Mouse (Mus musculus): ENCODE data around the gene Trp73. TPM values are rescaled to one million over a fixed set of nuclear protein-coding genes. Genes with fewer than 3 reads are reported as not detected.

Trp73 gene
- polyA plus RNA-seq, 1 experiment from 2014 or later: 5.2 TPM

DNA sequence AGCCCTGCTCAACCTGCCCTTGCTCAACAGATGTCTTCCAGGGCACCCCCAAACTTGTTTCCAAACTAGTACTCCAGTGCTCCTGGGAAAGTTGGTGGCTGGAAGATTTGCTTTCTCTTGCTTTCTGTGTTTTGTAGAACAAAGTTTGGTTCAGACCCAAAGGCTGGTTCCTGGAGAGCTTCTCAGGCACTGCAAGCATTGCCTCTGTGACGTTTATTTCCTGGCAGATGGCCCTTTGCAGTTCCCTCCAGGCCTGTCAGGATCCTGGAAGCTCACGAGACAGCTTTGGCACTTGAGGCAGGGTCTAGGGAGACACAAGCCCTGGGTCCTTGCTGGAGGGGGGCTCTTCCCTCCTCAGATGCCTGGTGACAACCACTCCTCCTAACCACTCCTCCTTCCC is 83.3 kb downstream of the Trp73 start:
- no peak overlapping the region for H3K4me3 ChIP-seq
- no peak overlapping the region for H3K27ac ChIP-seq
- H3K9ac ChIP-seq: no peak overlapping the region
- no peak for ATAC-seq
- no peaks in the 10 kb centered on the region for H3K9me3 ChIP-seq (replicated peaks)
- no peak overlapping the region for H3K4me2 ChIP-seq
- 61% methylated on average over 2 of the region's 2 CpGs for WGBS
- H3K36me3 ChIP-seq (ENCODE audit: poor library complexity, severe bottlenecking): no peaks in the 10 kb centered on the region
- H3K27me3 ChIP-seq: no peaks in the 10 kb centered on the region; the same call in 1 of the 2 replicates
- H3K4me1 ChIP-seq: no peaks in the 10 kb centered on the region

DNA sequence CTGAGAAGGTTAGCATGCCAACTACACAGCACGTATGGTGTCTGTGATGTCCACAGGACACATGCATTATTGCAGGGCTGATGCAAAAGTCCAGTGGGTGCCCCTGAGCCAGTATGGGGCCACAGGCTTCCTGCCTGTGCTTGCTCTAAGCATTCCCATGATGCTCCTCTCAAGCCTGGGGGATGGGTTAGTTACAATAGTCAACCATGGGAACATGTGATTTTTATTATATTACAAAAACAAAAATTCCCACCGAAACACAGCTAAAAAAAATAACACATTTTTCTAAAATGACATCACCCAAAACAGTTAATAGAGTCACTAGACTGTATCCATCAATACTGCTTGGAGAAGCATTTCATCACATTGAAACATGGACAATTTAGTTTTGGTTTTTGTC is 84.0 kb downstream of the Trp73 start:
- H3K4me3 ChIP-seq: no peak overlapping the region
- no peak for ATAC-seq
- no peaks in the 10 kb centered on the region for H3K36me3 ChIP-seq (ENCODE audit: poor library complexity, severe bottlenecking)
- no peaks in the 10 kb centered on the region; the same call in 1 of the 2 replicates for H3K27me3 ChIP-seq
- WGBS: 86% methylated on average over 2 of the region's 2 CpGs
- H3K9me3 ChIP-seq (replicated peaks): no peaks in the 10 kb centered on the region
- H3K4me1 ChIP-seq: no peaks in the 10 kb centered on the region
- H3K9ac ChIP-seq: no peak overlapping the region
- H3K4me2 ChIP-seq: no peak overlapping the region
- H3K27ac ChIP-seq: no peak overlapping the region

DNA sequence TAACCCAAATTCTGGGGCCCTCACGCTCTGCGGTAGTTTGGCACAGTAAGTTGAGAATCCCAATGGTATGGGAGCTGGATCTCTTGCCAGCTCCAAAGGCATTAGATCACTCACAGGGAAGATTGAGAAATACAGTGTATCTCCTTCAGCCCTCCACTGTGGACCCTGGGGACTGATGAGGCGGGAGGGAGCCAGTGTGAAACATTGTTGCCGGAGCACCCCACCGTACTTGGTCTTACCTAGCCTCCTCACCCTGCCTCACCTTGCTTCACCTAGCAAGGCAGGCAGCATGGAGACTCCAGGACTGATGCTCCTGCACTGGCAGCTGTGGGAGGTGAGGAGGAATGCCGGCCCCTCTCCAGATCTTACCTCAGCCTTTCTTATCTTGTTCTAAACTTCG is 84.5 kb downstream of the Trp73 start:
- Histone ChIP-seq H3K27me3 (no peaks in the 10 kb centered on the region; the same call in 1 of the 2 replicates), H3K4me2 (no peak overlapping the region), H3K4me1 (no peaks in the 10 kb centered on the region), H3K9ac (no peak overlapping the region), H3K9me3 (replicated peaks) (no peaks in the 10 kb centered on the region), H3K27ac (no peak overlapping the region), H3K4me3 (no peak overlapping the region), H3K36me3 (ENCODE audit: poor library complexity, severe bottlenecking) (no peaks in the 10 kb centered on the region)
- ATAC-seq: no peak
- 90% methylated on average over 7 of the region's 7 CpGs for WGBS

DNA sequence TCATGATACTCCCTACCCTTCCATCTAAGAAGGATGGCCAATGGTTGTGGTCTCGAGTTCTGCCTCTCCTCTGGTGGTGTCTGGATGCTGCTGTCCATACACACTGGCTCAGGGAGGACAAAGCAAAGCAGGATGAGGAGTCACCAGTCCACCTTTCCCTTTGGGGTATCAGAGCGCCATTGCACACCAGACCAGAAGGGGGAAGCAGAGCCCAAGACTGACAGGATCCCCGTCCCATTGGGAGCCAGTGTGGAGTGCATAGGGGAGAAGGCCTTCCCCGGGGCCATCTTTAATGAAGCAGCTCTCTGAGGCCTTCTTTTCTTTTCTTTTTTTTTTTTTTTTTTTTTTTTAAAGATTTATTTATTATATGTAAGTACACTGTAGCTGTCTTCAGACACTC is 86.9 kb downstream of the Trp73 start:
- H3K36me3 ChIP-seq (ENCODE audit: poor library complexity, severe bottlenecking): no peaks in the 10 kb centered on the region
- no peak overlapping the region for H3K27ac ChIP-seq
- no peak overlapping the region for H3K4me2 ChIP-seq
- no peaks in the 10 kb centered on the region; the same call in 1 of the 2 replicates for H3K27me3 ChIP-seq
- H3K9ac ChIP-seq: no peak overlapping the region
- WGBS: 52% methylated on average over 4 of the region's 4 CpGs
- no peaks in the 10 kb centered on the region for H3K9me3 ChIP-seq (replicated peaks)
- no peak overlapping the region for H3K4me3 ChIP-seq
- no peaks in the 10 kb centered on the region for H3K4me1 ChIP-seq
- no peak for ATAC-seq

DNA sequence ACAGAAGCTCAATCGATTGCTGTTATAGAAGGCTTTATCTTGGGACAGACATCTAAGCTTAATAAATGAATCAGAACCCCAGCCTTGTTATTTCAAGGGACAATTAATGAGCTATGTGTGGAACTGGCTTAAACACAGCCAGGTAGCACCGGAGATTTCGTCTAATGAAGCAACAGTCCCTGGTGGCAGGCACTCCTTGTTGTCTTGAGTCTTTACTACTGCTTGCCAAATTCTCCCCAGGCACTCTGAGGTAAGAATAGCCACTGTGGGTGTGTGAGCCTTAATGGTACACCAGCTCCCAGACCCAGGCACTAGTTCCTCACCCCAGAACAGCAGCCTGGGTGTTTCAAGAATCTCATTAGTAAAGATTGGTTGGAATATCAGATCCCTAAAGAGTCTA is 88.6 kb downstream of the Trp73 start:
- H3K9ac ChIP-seq: no peak overlapping the region
- H3K9me3 ChIP-seq (replicated peaks): no peaks in the 10 kb centered on the region
- no peaks in the 10 kb centered on the region for H3K4me1 ChIP-seq
- no peak for ATAC-seq
- no peak overlapping the region for H3K27ac ChIP-seq
- H3K27me3 ChIP-seq: no peaks in the 10 kb centered on the region; the same call in 1 of the 2 replicates
- H3K4me2 ChIP-seq: no peak overlapping the region
- H3K4me3 ChIP-seq: no peak overlapping the region
- H3K36me3 ChIP-seq (ENCODE audit: poor library complexity, severe bottlenecking): no peaks in the 10 kb centered on the region
- WGBS: 77% methylated on average over 3 of the region's 3 CpGs

DNA sequence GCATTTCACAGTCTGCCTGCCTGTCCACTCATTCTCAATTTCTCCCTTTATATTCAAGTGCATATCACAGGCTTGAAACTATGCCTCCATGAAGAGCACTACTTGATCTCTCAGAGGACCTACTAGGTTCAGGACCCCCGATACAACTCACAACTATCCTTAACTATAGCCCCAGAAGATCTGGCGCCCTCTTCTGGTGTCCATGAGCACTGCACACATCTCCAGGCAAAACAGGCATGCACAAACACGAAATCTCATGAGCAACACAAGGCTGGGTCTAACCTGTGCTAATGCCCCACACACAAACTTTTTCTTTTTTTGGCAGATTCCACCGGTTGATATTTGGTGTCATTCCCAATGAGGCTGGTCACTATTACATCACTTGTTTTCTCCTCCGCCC is 94.2 kb downstream of the Trp73 start:
- Histone ChIP-seq H3K4me2 (no peak overlapping the region), H3K4me3 (no peak overlapping the region), H3K9ac (no peak overlapping the region), H3K9me3 (replicated peaks) (no peaks in the 10 kb centered on the region), H3K27ac (no peak overlapping the region), H3K36me3 (ENCODE audit: poor library complexity, severe bottlenecking) (no peaks in the 10 kb centered on the region), H3K4me1 (no peaks in the 10 kb centered on the region), H3K27me3 (0 out of 2 replicates have a peak, but pooled peaks cover 9% of the 10 kb centered on the region)
- 65% methylated on average over 5 of the region's 5 CpGs for WGBS
- ATAC-seq: no peak

DNA sequence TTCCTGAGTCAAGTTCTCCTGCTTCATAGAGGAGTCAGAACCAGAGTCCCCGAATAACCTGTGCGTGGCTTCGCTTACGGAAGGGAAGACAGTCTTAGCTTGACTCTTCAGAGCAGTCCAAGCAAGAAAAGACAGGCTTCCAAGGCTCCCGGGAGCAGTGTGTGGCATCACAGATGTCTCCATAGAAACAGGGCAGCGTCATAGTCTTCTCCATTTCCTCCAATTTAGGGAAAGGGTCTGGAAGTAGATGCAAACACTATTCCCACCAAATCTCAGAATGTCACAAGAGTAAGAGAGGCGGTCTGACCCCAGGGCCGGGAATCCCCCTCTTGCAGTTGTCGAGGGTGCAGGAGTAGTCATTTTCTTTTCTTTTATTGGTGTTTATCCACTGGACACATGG is 97.4 kb downstream of the Trp73 start, which contains the start of gene Ccdc27:
Ccdc27 (minus strand) TSS at position 101 of the 400 bp plus-strand sequence.
- Histone ChIP-seq H3K4me1 (no peaks in the 10 kb centered on the region), H3K9ac (no peak within 1 kb of the TSS)
- no peak for ATAC-seq

DNA sequence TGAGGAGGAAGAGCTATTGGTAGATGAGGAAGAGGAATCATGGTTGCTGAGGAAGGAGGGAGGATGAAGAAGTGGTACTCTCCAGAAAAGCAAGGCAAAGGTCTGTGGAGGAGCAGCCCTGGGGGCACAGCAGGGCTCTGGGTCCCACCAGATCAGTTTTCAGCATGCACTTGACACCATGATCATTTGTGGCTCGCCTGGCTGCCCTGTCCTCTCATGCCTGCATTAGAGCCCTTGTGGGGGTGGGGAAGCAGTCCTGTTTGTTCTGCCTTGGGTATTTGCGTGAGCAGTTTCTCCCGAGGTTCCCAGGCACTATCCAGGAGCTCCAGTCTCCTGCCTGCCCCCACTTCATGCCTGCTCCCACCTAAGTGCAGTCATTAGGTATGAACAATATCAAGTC is 102.9 kb downstream of the Trp73 start:
- Histone ChIP-seq H3K9me3 (replicated peaks) (no peaks in the 10 kb centered on the region), H3K9ac (no peak overlapping the region), H3K4me2 (no peak overlapping the region), H3K4me1 (no peaks in the 10 kb centered on the region), H3K27ac (no peak overlapping the region), H3K4me3 (no peak overlapping the region), H3K27me3 (peaks cover 10% of the 10 kb centered on the region; the same call in 1 of the 2 replicates), H3K36me3 (ENCODE audit: poor library complexity, severe bottlenecking) (no peaks in the 10 kb centered on the region)
- no peak for ATAC-seq
- 48% methylated on average over 3 of the region's 3 CpGs for WGBS

More for the DNA sequence above, 97.4 kb downstream of the Trp73 start, which contains the start of gene Ccdc27:
- H3K27ac ChIP-seq: no peak within 1 kb of the TSS
- no peaks in the 10 kb centered on the region for H3K36me3 ChIP-seq (ENCODE audit: poor library complexity, severe bottlenecking)
- H3K4me3 ChIP-seq: no peak within 1 kb of the TSS
- 84% methylated on average over 9 of the region's 9 CpGs for WGBS
- H3K9me3 ChIP-seq (replicated peaks): no peaks in the 10 kb centered on the region
- 0 out of 2 replicates have a peak, but pooled peaks cover 9% of the 10 kb centered on the region for H3K27me3 ChIP-seq
- H3K4me2 ChIP-seq: no peak within 1 kb of the TSS

DNA sequence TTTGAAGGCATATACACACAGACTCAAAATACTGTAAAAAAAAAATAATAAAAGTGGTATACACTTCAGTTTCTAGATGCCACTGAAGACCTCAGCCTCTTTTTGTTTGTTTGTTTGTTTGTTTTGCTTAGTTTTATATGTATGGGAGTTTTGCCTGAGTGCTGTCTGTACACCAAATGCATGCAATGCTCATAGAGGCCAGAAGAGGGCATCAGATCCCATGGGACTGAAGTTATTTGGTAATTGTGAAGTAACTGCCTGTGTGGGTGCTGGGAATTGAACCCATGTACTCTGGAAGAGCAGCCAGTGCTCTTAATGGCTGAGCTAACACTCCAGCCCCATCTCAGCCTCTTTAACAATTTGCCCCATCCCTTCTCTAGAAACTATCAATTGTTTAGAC is 111.4 kb downstream of the Trp73 start:
- Histone ChIP-seq H3K9ac (no peak overlapping the region), H3K36me3 (ENCODE audit: poor library complexity, severe bottlenecking) (no peaks in the 10 kb centered on the region), H3K27ac (no peak overlapping the region), H3K4me3 (no peak overlapping the region), H3K4me1 (peaks cover 11% of the 10 kb centered on the region), H3K9me3 (replicated peaks) (no peaks in the 10 kb centered on the region), H3K4me2 (no peak overlapping the region), H3K27me3 (peaks cover 39% of the 10 kb centered on the region)
- no peak for ATAC-seq

DNA sequence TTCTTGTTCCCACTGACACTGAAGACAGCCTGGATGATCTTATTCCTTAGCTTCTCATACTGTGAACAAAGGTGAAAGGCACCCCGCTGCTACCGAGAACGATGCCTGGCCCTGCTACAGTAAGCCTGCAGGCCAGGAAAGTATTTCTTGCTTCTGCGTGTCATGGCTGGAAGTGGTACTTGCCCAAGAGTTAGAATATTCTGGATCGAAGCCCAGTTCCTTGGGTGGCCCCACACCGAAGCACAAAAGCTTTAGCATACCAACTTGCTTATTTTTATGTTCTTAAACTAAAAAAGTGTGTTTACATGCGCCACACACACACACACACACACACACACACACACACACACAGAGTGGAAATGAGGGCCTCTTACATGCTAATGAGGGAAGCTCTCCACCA is 111.9 kb downstream of the Trp73 start:
- WGBS: 74% methylated on average over 7 of the region's 7 CpGs
- no peaks in the 10 kb centered on the region for H3K9me3 ChIP-seq (replicated peaks)
- ATAC-seq: no peak

DNA sequence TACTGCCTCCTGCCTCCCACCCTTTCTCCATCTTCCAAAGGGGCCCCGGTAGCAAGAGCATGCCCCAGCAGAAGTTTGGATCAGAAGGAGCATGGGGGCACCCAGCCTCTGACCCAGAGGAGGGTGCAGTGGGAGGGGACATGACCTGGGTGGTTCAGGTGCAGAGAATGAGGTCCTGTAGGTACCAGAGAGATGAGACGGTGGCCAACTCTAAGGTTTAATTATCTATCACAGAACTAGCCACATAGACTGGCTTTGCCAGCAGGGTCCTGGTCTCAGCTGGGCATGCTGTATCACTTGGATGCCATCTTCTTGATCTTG is 113.6 kb downstream of the Trp73 start:
- no peak overlapping the region for H3K4me3 ChIP-seq
- no peak overlapping the region for H3K9ac ChIP-seq
- no peaks in the 10 kb centered on the region for H3K9me3 ChIP-seq (replicated peaks)
- H3K27ac ChIP-seq: no peak overlapping the region
- peaks cover 12% of the 10 kb centered on the region for H3K36me3 ChIP-seq (ENCODE audit: poor library complexity, severe bottlenecking)
- peaks cover 11% of the 10 kb centered on the region for H3K4me1 ChIP-seq
- ATAC-seq: no peak
- H3K27me3 ChIP-seq: peaks cover 37% of the 10 kb centered on the region
- 24% methylated on average over 2 of the region's 2 CpGs for WGBS
- peak overlapping the region; percentile 56 for H3K4me2 ChIP-seq

More for the DNA sequence above, 111.9 kb downstream of the Trp73 start:
- no peak overlapping the region for H3K9ac ChIP-seq
- peaks cover 11% of the 10 kb centered on the region for H3K4me1 ChIP-seq
- H3K4me2 ChIP-seq: no peak overlapping the region
- H3K4me3 ChIP-seq: no peak overlapping the region
- no peak overlapping the region for H3K27ac ChIP-seq
- H3K36me3 ChIP-seq (ENCODE audit: poor library complexity, severe bottlenecking): no peaks in the 10 kb centered on the region
- peaks cover 37% of the 10 kb centered on the region for H3K27me3 ChIP-seq

DNA sequence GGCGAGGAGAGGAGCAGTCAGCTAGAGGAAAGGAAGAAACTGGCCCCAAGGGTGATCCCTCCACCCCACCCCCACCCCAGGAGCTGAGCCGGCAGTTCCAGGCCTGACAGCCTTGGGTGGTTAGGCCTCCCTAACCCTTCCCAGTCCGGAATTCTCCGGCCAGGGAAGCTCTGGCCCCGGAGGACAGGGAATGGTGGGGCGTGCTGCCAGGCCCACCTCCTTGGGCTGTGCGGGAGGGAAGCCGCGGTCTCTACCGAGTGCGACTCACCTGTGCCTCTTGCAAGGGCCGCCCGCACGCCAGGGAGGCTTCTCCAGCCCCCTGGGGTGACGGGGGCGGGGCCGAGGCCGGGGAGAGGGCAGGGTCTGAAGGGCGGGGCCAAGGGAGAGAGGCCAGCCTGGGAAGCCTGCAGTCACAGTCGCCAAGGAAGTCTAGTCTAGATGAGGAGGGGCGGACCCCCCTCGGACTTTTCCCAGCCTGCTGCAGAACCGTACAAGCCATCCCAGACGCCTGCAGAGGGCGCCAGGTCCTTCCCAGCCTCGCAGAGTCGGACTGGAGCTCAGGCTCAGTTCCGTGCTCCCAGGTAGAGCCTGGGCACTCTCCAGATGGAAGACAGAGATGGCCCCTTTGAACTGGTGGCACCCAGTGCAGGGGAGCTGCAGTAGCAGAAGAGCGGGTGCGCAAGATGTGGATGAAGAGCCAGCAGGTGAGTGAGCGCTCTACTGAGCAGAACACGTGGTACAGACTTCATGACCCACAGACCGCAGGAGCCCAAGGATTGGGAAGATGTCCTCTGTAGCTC is 114.2 kb downstream of the Trp73 start, which contains the start of gene Smim1:
Smim1 (minus strand) TSS at position 590 of the 800 bp plus-strand sequence.
- H3K9me3 ChIP-seq (replicated peaks): no peaks in the 10 kb centered on the region
- H3K4me2 ChIP-seq: peak within 1 kb of the TSS; percentile 56
- H3K9ac ChIP-seq: peak within 1 kb of the TSS; percentile 38; the same call in 1 of the 2 replicates
- 2% methylated on average over 33 of the region's 33 CpGs for WGBS
- H3K27me3 ChIP-seq: peaks cover 34% of the 10 kb centered on the region
- peaks cover 18% of the 10 kb centered on the region for H3K36me3 ChIP-seq (ENCODE audit: poor library complexity, severe bottlenecking)
- peaks cover 11% of the 10 kb centered on the region for H3K4me1 ChIP-seq
- ATAC-seq: 0 out of 2 replicates have a peak, but pooled peaks have one; percentile 34
- peak within 1 kb of the TSS; percentile 24 for H3K4me3 ChIP-seq
- no peak within 1 kb of the TSS for H3K27ac ChIP-seq
